Mouse (Mus musculus) CD8-positive naive resting alpha-beta T cell, adult 2 months (primary cell): ENCODE results near the gene Dnah8.

Experiments used
- DNase-seq, 2 experiments: peaks; one replicate each; pipeline ENCODE4 v3.0.0; 2022; ENCODE audit warnings: low read depth in 2 of 2, low spot score in 2 of 2

Gene Dnah8

GRCm38 (mm10) chr17:30657530-30658151 lies 33.5 kb downstream of the Dnah8 start:
- DNase-seq = peak in 1 of 2 experiments; percentile 8

- peak; percentile 31 to 37 for DNase-seq
Measured at GRCm38 (mm10) chr17:30658152-30658544, 34.0 kb downstream of the Dnah8 start.

- no peak for DNase-seq
Measured at GRCm38 (mm10) chr17:30662131-30662530, 38.0 kb downstream of the Dnah8 start.

GRCm38 (mm10) chr17:30663170-30663569 lies 39.0 kb downstream of the Dnah8 start:
- DNase-seq = no peak

- no peak for DNase-seq
Measured at GRCm38 (mm10) chr17:30664856-30665255, 40.7 kb downstream of the Dnah8 start.

GRCm38 (mm10) chr17:30672556-30672955 lies 48.4 kb downstream of the Dnah8 start:
- DNase-seq = no peak

GRCm38 (mm10) chr17:30673023-30673422 lies 48.9 kb downstream of the Dnah8 start:
- DNase-seq = no peak

GRCm38 (mm10) chr17:30675021-30675740 lies 51.0 kb downstream of the Dnah8 start:
- no peak for DNase-seq

GRCm38 (mm10) chr17:30678523-30678922 lies 54.4 kb downstream of the Dnah8 start:
- no peak for DNase-seq

- DNase-seq = no peak
Measured at GRCm38 (mm10) chr17:30679612-30680011, 55.5 kb downstream of the Dnah8 start.

- DNase-seq = peak; percentile 64 to 71
Measured at GRCm38 (mm10) chr17:30681604-30682003, 57.5 kb downstream of the Dnah8 start.

- DNase-seq = no peak
Measured at GRCm38 (mm10) chr17:30690181-30690580, 66.0 kb downstream of the Dnah8 start.

GRCm38 (mm10) chr17:30691481-30691880 lies 67.3 kb downstream of the Dnah8 start:
- DNase-seq = no peak

GRCm38 (mm10) chr17:30694281-30694680 lies 70.1 kb downstream of the Dnah8 start:
- DNase-seq = no peak

- peak in 1 of 2 experiments; percentile 15 for DNase-seq
Measured at GRCm38 (mm10) chr17:30714732-30715131, 90.6 kb downstream of the Dnah8 start.

- no peak for DNase-seq
Measured at GRCm38 (mm10) chr17:30718197-30718596, 94.0 kb downstream of the Dnah8 start.

GRCm38 (mm10) chr17:30719031-30719430 lies 94.9 kb downstream of the Dnah8 start:
- DNase-seq = no peak

GRCm38 (mm10) chr17:30727788-30728187 lies 103.6 kb downstream of the Dnah8 start:
- DNase-seq = no peak

GRCm38 (mm10) chr17:30732736-30733135 lies 108.6 kb downstream of the Dnah8 start:
- no peak for DNase-seq

GRCm38 (mm10) chr17:30734770-30735169 lies 110.6 kb downstream of the Dnah8 start:
- DNase-seq = no peak

- DNase-seq = no peak
Measured at GRCm38 (mm10) chr17:30735454-30735853, 111.3 kb downstream of the Dnah8 start.

- no peak for DNase-seq
Measured at GRCm38 (mm10) chr17:30737797-30738196, 113.6 kb downstream of the Dnah8 start.

- DNase-seq = no peak
Measured at GRCm38 (mm10) chr17:30739769-30740168, 115.6 kb downstream of the Dnah8 start.
